Mouse (Mus musculus) hindbrain, embryonic 15.5 days (tissue): ENCODE results near the gene Sptlc2. TPM values are rescaled to one million over a fixed set of nuclear protein-coding genes. Genes with fewer than 3 reads are reported as not detected.

Experiments used
- ATAC-seq: fragments of 200-750 bp; cut with Nextera tagmentation; 2 replicates; pipeline ENCODE4 v1.8.0; 2017; ENCODE audit warnings: low read depth, moderate number of reproducible peaks, moderate TSS enrichment; ENCODE audit not compliant: low FRiP score
- H3K27ac ChIP-seq: fragments of 300-500 bp; sonication (generic); replicated peaks from 2 replicates; pipeline ENCODE4 v1.5.1; 2015; ENCODE audit warnings: mild to moderate bottlenecking, inconsistent platforms
- H3K27me3 ChIP-seq: fragments of 300-500 bp; sonication (generic); 2 replicates; pipeline ENCODE4 v1.6.1; 2015; ENCODE audit warnings: control low read depth, inconsistent platforms
- H3K36me3 ChIP-seq: fragments of 300-500 bp; sonication (generic); 2 replicates; pipeline ENCODE4 v1.6.1; 2015; ENCODE audit warnings: control low read depth, inconsistent platforms
- H3K4me1 ChIP-seq: fragments of 300-500 bp; sonication (generic); replicated peaks from 2 replicates; pipeline ENCODE4 v1.6.1; 2015; ENCODE audit warnings: control low read depth, inconsistent platforms
- H3K4me2 ChIP-seq: fragments of 300-500 bp; sonication (generic); 2 replicates; pipeline ENCODE4 v1.6.1; 2015; ENCODE audit warnings: moderate library complexity, mild to moderate bottlenecking, inconsistent platforms
- H3K4me3 ChIP-seq: fragments of 300-500 bp; sonication (generic); 2 replicates; pipeline ENCODE4 v1.5.1; 2015; ENCODE audit warnings: mild to moderate bottlenecking, inconsistent platforms
- H3K9ac ChIP-seq: fragments of 300-500 bp; sonication (generic); 2 replicates; pipeline ENCODE4 v1.6.1; 2015; ENCODE audit warnings: inconsistent platforms
- H3K9me3 ChIP-seq: fragments of 300-500 bp; sonication (generic); 2 replicates; pipeline ENCODE4 v1.6.1; 2016; ENCODE audit warnings: control low read depth, inconsistent platforms
- WGBS: fragments of 180-500 bp; shearing (Covaris S2); methylation state at CpG from one replicate; pipeline ENCODE4 v1.1.7; 2015; 5-methylcytosine and 5-hydroxymethylcytosine counted together
- polyA plus RNA-seq: library from polyadenylated mRNA; unstranded; fragments of >200 nt; fragmentation: Nextera tagmentation; extraction: Ambion mirVana; gene quantifications from 2 replicates; pipeline ENCODE4 v1.2.1, GENCODE M21; 2015

Gene Sptlc2
- polyA plus RNA-seq, 1 experiment from 2014 or later = 57.6 TPM

DNA sequence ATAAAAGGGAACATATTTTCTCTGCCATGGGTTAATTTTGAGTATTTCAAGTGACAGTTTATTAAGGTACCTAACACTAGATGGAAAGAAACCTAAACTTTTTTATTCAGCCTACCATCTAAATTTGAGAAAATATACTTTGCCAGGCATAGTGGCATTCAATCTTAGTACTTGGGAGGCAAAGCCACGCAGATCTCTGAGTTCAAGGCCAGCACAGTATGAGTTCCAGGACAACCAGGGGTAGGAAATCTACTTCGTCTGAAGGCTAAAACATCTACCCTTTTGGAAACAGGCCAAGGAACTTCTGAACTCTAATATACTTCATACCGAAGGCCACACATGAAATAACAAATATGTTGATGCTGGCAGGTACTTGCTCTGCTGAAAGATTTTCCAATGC is 26.0 kb downstream of the Sptlc2 start:
- no peaks in the 10 kb centered on the region for H3K9me3 ChIP-seq
- ATAC-seq = no peak
- no peak overlapping the region for H3K27ac ChIP-seq
- H3K36me3 ChIP-seq = peaks cover 2% of the 10 kb centered on the region; the same call in 1 of the 2 replicates
- H3K27me3 ChIP-seq = no peaks in the 10 kb centered on the region
- H3K4me2 ChIP-seq = no peak overlapping the region
- H3K4me1 ChIP-seq = peaks cover 4% of the 10 kb centered on the region; the same call in 1 of the 2 replicates
- WGBS = 81% methylated on average over 3 of the region's 3 CpGs
- no peak overlapping the region for H3K9ac ChIP-seq
- H3K4me3 ChIP-seq = no peak overlapping the region

DNA sequence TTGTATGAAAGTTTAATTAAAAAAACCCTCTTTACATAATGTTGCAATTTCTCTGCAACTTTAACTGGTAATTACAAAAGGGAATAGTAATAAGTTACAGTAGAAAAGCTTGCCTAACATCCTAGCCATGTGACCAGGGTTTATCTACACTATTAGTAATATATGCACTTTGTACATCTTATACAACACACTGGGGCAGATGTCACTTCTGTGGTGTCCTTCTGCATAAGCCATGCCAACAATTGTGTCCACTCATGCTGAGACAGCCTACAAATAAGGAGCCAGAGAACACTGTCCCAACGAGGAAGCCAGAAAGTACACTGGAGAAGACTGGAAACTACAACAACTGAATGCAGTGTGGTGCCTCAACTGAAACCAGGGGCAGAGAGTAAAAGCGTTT is 40.1 kb downstream of the Sptlc2 start:
- 76% methylated on average over 2 of the region's 2 CpGs for WGBS
- no peak overlapping the region for H3K4me2 ChIP-seq
- H3K36me3 ChIP-seq = peaks cover 17% of the 10 kb centered on the region
- H3K9me3 ChIP-seq = no peaks in the 10 kb centered on the region
- H3K27ac ChIP-seq = no peak overlapping the region
- no peak overlapping the region for H3K4me3 ChIP-seq
- no peak overlapping the region for H3K9ac ChIP-seq
- no peak for ATAC-seq
- no peaks in the 10 kb centered on the region for H3K27me3 ChIP-seq
- no peaks in the 10 kb centered on the region for H3K4me1 ChIP-seq

DNA sequence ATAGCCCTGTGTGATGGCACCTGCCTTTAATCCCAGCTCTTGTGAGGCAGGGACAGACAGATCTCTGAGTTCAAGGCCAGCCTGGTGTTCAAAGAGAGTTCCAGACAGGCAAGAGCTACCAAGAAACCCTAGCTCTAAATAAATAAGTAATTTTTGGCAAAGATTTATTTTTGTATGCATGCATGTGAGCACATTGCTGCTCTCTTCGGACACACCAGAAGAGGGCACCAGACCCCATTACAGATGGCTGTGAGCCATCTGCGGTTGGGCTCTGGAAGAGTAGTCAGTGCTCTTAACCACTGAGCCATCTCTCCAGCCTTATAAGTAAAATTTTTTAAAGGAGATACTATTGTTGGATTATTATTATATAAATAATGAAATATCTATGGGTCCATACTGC is 40.6 kb downstream of the Sptlc2 start:
- no peaks in the 10 kb centered on the region for H3K4me1 ChIP-seq
- H3K27ac ChIP-seq = no peak overlapping the region
- no peak overlapping the region for H3K9ac ChIP-seq
- peaks cover 17% of the 10 kb centered on the region for H3K36me3 ChIP-seq
- H3K27me3 ChIP-seq = no peaks in the 10 kb centered on the region
- H3K4me2 ChIP-seq = no peak overlapping the region
- H3K9me3 ChIP-seq = no peaks in the 10 kb centered on the region
- 92% methylated on average over 2 of the region's 2 CpGs for WGBS
- H3K4me3 ChIP-seq = no peak overlapping the region
- no peak for ATAC-seq

DNA sequence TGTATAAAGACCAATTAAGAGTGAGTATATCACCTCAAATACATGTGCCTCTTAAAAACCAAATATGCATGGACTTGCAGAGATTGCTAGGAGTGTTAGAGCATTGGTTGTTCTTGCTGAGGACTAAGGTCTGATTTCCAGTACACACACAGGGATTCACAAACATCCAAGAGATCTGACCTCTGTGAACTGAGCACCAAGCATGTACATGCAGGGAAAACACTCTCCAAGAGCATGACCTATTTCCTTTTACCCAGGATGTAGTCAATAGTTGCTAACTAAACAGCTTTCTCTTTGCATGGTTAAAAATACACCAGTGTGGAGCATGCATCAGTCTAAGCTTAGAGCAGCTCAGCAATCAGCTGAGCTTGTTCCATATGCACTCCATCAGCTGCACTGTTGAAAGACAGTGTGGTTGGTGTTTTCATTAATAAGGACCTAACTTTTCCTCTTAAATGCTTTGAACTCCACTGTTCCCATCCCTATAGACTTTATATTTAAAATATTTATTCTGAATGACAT is 45.0 kb downstream of the Sptlc2 start:
- H3K27me3 ChIP-seq = no peaks in the 10 kb centered on the region
- H3K4me2 ChIP-seq = no peak overlapping the region
- H3K4me3 ChIP-seq = no peak overlapping the region
- no peak overlapping the region for H3K27ac ChIP-seq
- no peak overlapping the region for H3K9ac ChIP-seq
- no peaks in the 10 kb centered on the region for H3K9me3 ChIP-seq
- H3K36me3 ChIP-seq = peaks cover 20% of the 10 kb centered on the region
- ATAC-seq = no peak
- no peaks in the 10 kb centered on the region for H3K4me1 ChIP-seq

- 93% methylated on average over 4 of the region's 4 CpGs for WGBS
- Histone ChIP-seq H3K9ac (no peak overlapping the region), H3K9me3 (no peaks in the 10 kb centered on the region), H3K4me2 (no peak overlapping the region), H3K27me3 (no peaks in the 10 kb centered on the region), H3K36me3 (0 out of 2 replicates have a peak, but pooled peaks cover 6% of the 10 kb centered on the region), H3K27ac (no peak overlapping the region), H3K4me3 (no peak overlapping the region), H3K4me1 (no peaks in the 10 kb centered on the region)
- no peak for ATAC-seq
These were observed 50.1 kb downstream of the Sptlc2 start for GRCm38 (mm10) chr12:87338082-87338481.

- Histone ChIP-seq H3K36me3 (no peaks in the 10 kb centered on the region), H3K9me3 (no peaks in the 10 kb centered on the region), H3K4me2 (no peak overlapping the region), H3K4me3 (no peak overlapping the region), H3K27me3 (no peaks in the 10 kb centered on the region), H3K4me1 (peaks cover 6% of the 10 kb centered on the region; the same call in 1 of the 2 replicates), H3K27ac (no peak overlapping the region), H3K9ac (no peak overlapping the region)
- ATAC-seq = no peak
- 30% methylated on average over 2 of the region's 2 CpGs for WGBS
These were observed 53.3 kb downstream of the Sptlc2 start for GRCm38 (mm10) chr12:87334886-87335285.

DNA sequence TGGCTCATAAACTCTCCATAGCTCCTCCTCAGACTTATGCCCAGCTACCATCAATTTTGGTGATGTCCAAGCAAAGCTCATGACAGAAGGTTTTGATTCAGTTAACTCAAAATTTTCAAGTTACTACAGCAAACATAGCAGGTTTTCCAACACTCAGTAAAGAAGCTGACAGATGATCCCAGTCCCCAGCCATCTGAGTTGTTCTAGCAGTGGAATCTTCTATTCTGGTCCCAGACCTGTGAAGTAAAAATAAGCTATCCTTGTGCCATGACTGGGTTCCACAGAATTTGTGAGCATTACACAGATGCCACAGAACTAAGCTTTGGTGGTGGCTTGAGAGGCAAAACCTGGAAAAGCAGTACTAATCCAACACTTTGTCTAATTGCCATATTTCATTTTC is 54.4 kb downstream of the Sptlc2 start:
- Histone ChIP-seq H3K4me1 (peaks cover 6% of the 10 kb centered on the region; the same call in 1 of the 2 replicates), H3K4me2 (no peak overlapping the region), H3K4me3 (no peak overlapping the region), H3K9ac (no peak overlapping the region), H3K36me3 (no peaks in the 10 kb centered on the region), H3K27ac (no peak overlapping the region), H3K27me3 (no peaks in the 10 kb centered on the region), H3K9me3 (no peaks in the 10 kb centered on the region)
- no peak for ATAC-seq

- H3K9me3 ChIP-seq = no peaks in the 10 kb centered on the region
- no peak overlapping the region for H3K4me3 ChIP-seq
- no peak overlapping the region for H3K4me2 ChIP-seq
- H3K9ac ChIP-seq = no peak overlapping the region
- 81% methylated on average over 4 of the region's 4 CpGs for WGBS
- no peaks in the 10 kb centered on the region for H3K27me3 ChIP-seq
- no peak for ATAC-seq
- H3K4me1 ChIP-seq = peaks cover 10% of the 10 kb centered on the region
- H3K27ac ChIP-seq = no peak overlapping the region
- no peaks in the 10 kb centered on the region for H3K36me3 ChIP-seq
These were observed 55.6 kb downstream of the Sptlc2 start for GRCm38 (mm10) chr12:87332511-87332910.

GRCm38 (mm10) chr12:87331908-87332307 is 56.2 kb downstream of the Sptlc2 start:
- Histone ChIP-seq H3K4me1 (peaks cover 11% of the 10 kb centered on the region), H3K4me3 (no peak overlapping the region), H3K36me3 (no peaks in the 10 kb centered on the region), H3K27me3 (no peaks in the 10 kb centered on the region), H3K4me2 (no peak overlapping the region), H3K9ac (no peak overlapping the region), H3K27ac (no peak overlapping the region), H3K9me3 (no peaks in the 10 kb centered on the region)
- no peak for ATAC-seq
- WGBS = 44% methylated on average over 5 of the region's 5 CpGs

GRCm38 (mm10) chr12:87331053-87331456 is 57.1 kb downstream of the Sptlc2 start:
- Histone ChIP-seq H3K4me2 (no peak overlapping the region), H3K4me3 (no peak overlapping the region), H3K4me1 (peaks cover 11% of the 10 kb centered on the region), H3K27ac (no peak overlapping the region), H3K9ac (no peak overlapping the region), H3K9me3 (no peaks in the 10 kb centered on the region), H3K27me3 (no peaks in the 10 kb centered on the region), H3K36me3 (no peaks in the 10 kb centered on the region)
- 43% methylated on average over 6 of the region's 6 CpGs for WGBS
- peak; percentile 71; the same call in 1 of the 2 replicates for ATAC-seq

GRCm38 (mm10) chr12:87330213-87330612 is 57.9 kb downstream of the Sptlc2 start:
- H3K27ac ChIP-seq = no peak overlapping the region
- peaks cover 11% of the 10 kb centered on the region for H3K4me1 ChIP-seq
- no peak overlapping the region for H3K4me2 ChIP-seq
- no peaks in the 10 kb centered on the region for H3K9me3 ChIP-seq
- ATAC-seq = no peak
- H3K36me3 ChIP-seq = no peaks in the 10 kb centered on the region
- no peak overlapping the region for H3K4me3 ChIP-seq
- 73% methylated on average over 2 of the region's 2 CpGs for WGBS
- H3K27me3 ChIP-seq = no peaks in the 10 kb centered on the region
- no peak overlapping the region for H3K9ac ChIP-seq

GRCm38 (mm10) chr12:87328025-87328424 is 60.1 kb downstream of the Sptlc2 start:
- WGBS = 33% methylated on average over 4 of the region's 4 CpGs
- peaks cover 11% of the 10 kb centered on the region for H3K4me1 ChIP-seq
- H3K9ac ChIP-seq = no peak overlapping the region
- no peak overlapping the region for H3K4me2 ChIP-seq
- H3K27ac ChIP-seq = no peak overlapping the region
- H3K9me3 ChIP-seq = no peaks in the 10 kb centered on the region
- ATAC-seq = no peak
- H3K36me3 ChIP-seq = no peaks in the 10 kb centered on the region
- H3K4me3 ChIP-seq = no peak overlapping the region
- no peaks in the 10 kb centered on the region for H3K27me3 ChIP-seq

GRCm38 (mm10) chr12:87327610-87328009 is 60.5 kb downstream of the Sptlc2 start:
- Histone ChIP-seq H3K9ac (no peak overlapping the region), H3K4me1 (peaks cover 11% of the 10 kb centered on the region), H3K4me2 (no peak overlapping the region), H3K27me3 (no peaks in the 10 kb centered on the region), H3K9me3 (no peaks in the 10 kb centered on the region), H3K27ac (no peak overlapping the region; the same call in 1 of the 2 replicates), H3K36me3 (no peaks in the 10 kb centered on the region), H3K4me3 (no peak overlapping the region)
- no peak for ATAC-seq
- 20% methylated on average over 7 of the region's 7 CpGs for WGBS
